Mouse (Mus musculus): ENCODE data around the gene Gm36028. TPM values are rescaled to one million over a fixed set of nuclear protein-coding genes. Genes with fewer than 3 reads are reported as not detected.
A peak's percentile ranks its signal among the peaks of the same experiment; 100 is the strongest.

Gene Gm36028
- polyA plus RNA-seq, 1 experiment from 2014 or later, result 1.0 TPM

- no peaks in the 10 kb centered on the region for H3K36me3 ChIP-seq (ENCODE audit: control insufficient read depth, insufficient read depth, low read length)
- peaks cover 29% of the 10 kb centered on the region for H3K4me1 ChIP-seq (ENCODE audit: control insufficient read depth, insufficient read depth, low read length)
- H3K27ac ChIP-seq (ENCODE audit: low read depth, low read length), result no peak overlapping the region
- no peak for ATAC-seq (replicated peaks; ENCODE audit: insufficient number of reproducible peaks, low FRiP score, low TSS enrichment)
- H3K9me3 ChIP-seq (replicated peaks; ENCODE audit: control insufficient read depth, low read length), result no peaks in the 10 kb centered on the region
- no peak overlapping the region for H3K4me3 ChIP-seq (ENCODE audit: low read depth, low read length)
- WGBS (ENCODE audit: insufficient replicate concordance), result 23% methylated on average over 5 of the region's 5 CpGs
- no peaks in the 10 kb centered on the region for H3K27me3 ChIP-seq (ENCODE audit: control insufficient read depth, insufficient read depth, low read length)
- no peak overlapping the region for H3K4me2 ChIP-seq
- no peak overlapping the region for H3K9ac ChIP-seq (ENCODE audit: low read depth, low read length)
These were observed 6.4 kb downstream of the Gm36028 start for GRCm38 (mm10) chr16:37854593-37854992.

- Histone ChIP-seq H3K27ac (ENCODE audit: low read depth, low read length) (peak overlapping the region; percentile 3; the same call in 1 of the 2 replicates), H3K4me1 (ENCODE audit: control insufficient read depth, insufficient read depth, low read length) (peaks cover 29% of the 10 kb centered on the region), H3K9ac (ENCODE audit: low read depth, low read length) (no peak overlapping the region), H3K9me3 (replicated peaks; ENCODE audit: control insufficient read depth, low read length) (no peaks in the 10 kb centered on the region), H3K27me3 (ENCODE audit: control insufficient read depth, insufficient read depth, low read length) (no peaks in the 10 kb centered on the region), H3K4me3 (ENCODE audit: low read depth, low read length) (no peak overlapping the region), H3K36me3 (ENCODE audit: control insufficient read depth, insufficient read depth, low read length) (no peaks in the 10 kb centered on the region), H3K4me2 (no peak overlapping the region)
- ATAC-seq (replicated peaks; ENCODE audit: insufficient number of reproducible peaks, low FRiP score, low TSS enrichment), result no peak
- 55% methylated on average over 14 of the region's 14 CpGs for WGBS (ENCODE audit: insufficient replicate concordance)
These were observed 6.9 kb downstream of the Gm36028 start for GRCm38 (mm10) chr16:37854054-37854453.

- 70% methylated on average over 9 of the region's 9 CpGs for WGBS (ENCODE audit: insufficient replicate concordance)
These were observed 7.7 kb downstream of the Gm36028 start for GRCm38 (mm10) chr16:37853279-37853678.

GRCm38 (mm10) chr16:37851366-37851765 lies 9.6 kb downstream of the Gm36028 start:
- H3K9me3 ChIP-seq (replicated peaks; ENCODE audit: control insufficient read depth, low read length), result no peaks in the 10 kb centered on the region
- peak overlapping the region; percentile 70 for H3K27ac ChIP-seq (ENCODE audit: low read depth, low read length)
- H3K9ac ChIP-seq (ENCODE audit: low read depth, low read length), result no peak overlapping the region
- H3K4me2 ChIP-seq, result no peak overlapping the region
- no peak overlapping the region for H3K4me3 ChIP-seq (ENCODE audit: low read depth, low read length)
- WGBS (ENCODE audit: insufficient replicate concordance), result 22% methylated on average over 5 of the region's 5 CpGs
- H3K4me1 ChIP-seq (ENCODE audit: control insufficient read depth, insufficient read depth, low read length), result peaks cover 36% of the 10 kb centered on the region
- H3K36me3 ChIP-seq (ENCODE audit: control insufficient read depth, insufficient read depth, low read length), result no peaks in the 10 kb centered on the region
- peak; percentile 69 for ATAC-seq (replicated peaks; ENCODE audit: insufficient number of reproducible peaks, low FRiP score, low TSS enrichment)
- no peaks in the 10 kb centered on the region for H3K27me3 ChIP-seq (ENCODE audit: control insufficient read depth, insufficient read depth, low read length)

More at GRCm38 (mm10) chr16:37853279-37853678, 7.7 kb downstream of the Gm36028 start:
- Histone ChIP-seq H3K36me3 (ENCODE audit: control insufficient read depth, insufficient read depth, low read length) (no peaks in the 10 kb centered on the region), H3K27ac (ENCODE audit: low read depth, low read length) (no peak overlapping the region), H3K4me2 (no peak overlapping the region), H3K4me1 (ENCODE audit: control insufficient read depth, insufficient read depth, low read length) (peaks cover 29% of the 10 kb centered on the region), H3K9ac (ENCODE audit: low read depth, low read length) (no peak overlapping the region), H3K27me3 (ENCODE audit: control insufficient read depth, insufficient read depth, low read length) (no peaks in the 10 kb centered on the region), H3K4me3 (ENCODE audit: low read depth, low read length) (no peak overlapping the region), H3K9me3 (replicated peaks; ENCODE audit: control insufficient read depth, low read length) (no peaks in the 10 kb centered on the region)
- ATAC-seq (replicated peaks; ENCODE audit: insufficient number of reproducible peaks, low FRiP score, low TSS enrichment), result no peak

- Histone ChIP-seq H3K36me3 (ENCODE audit: control insufficient read depth, insufficient read depth, low read length) (no peaks in the 10 kb centered on the region), H3K4me1 (ENCODE audit: control insufficient read depth, insufficient read depth, low read length) (peaks cover 30% of the 10 kb centered on the region), H3K9me3 (replicated peaks; ENCODE audit: control insufficient read depth, low read length) (no peaks in the 10 kb centered on the region), H3K9ac (ENCODE audit: low read depth, low read length) (no peak overlapping the region), H3K27ac (ENCODE audit: low read depth, low read length) (no peak overlapping the region), H3K27me3 (ENCODE audit: control insufficient read depth, insufficient read depth, low read length) (no peaks in the 10 kb centered on the region), H3K4me2 (no peak overlapping the region), H3K4me3 (ENCODE audit: low read depth, low read length) (no peak overlapping the region)
- ATAC-seq (replicated peaks; ENCODE audit: insufficient number of reproducible peaks, low FRiP score, low TSS enrichment), result no peak
- 76% methylated on average over 3 of the region's 3 CpGs for WGBS (ENCODE audit: insufficient replicate concordance)
These were observed 13.9 kb downstream of the Gm36028 start for GRCm38 (mm10) chr16:37847081-37847480.

GRCm38 (mm10) chr16:37845202-37845925 lies 15.6 kb downstream of the Gm36028 start:
- H3K4me2 ChIP-seq, result peak overlapping the region; percentile 30; the same call in 1 of the 2 replicates
- WGBS (ENCODE audit: insufficient replicate concordance), result 28% methylated on average over 7 of the region's 7 CpGs
- H3K9me3 ChIP-seq (replicated peaks; ENCODE audit: control insufficient read depth, low read length), result no peaks in the 10 kb centered on the region
- no peaks in the 10 kb centered on the region for H3K27me3 ChIP-seq (ENCODE audit: control insufficient read depth, insufficient read depth, low read length)
- no peak overlapping the region for H3K4me3 ChIP-seq (ENCODE audit: low read depth, low read length)
- H3K9ac ChIP-seq (ENCODE audit: low read depth, low read length), result no peak overlapping the region
- peak overlapping the region; percentile 42; the same call in 1 of the 2 replicates for H3K27ac ChIP-seq (ENCODE audit: low read depth, low read length)
- ATAC-seq (replicated peaks; ENCODE audit: insufficient number of reproducible peaks, low FRiP score, low TSS enrichment), result no peak
- H3K4me1 ChIP-seq (ENCODE audit: control insufficient read depth, insufficient read depth, low read length), result peaks cover 26% of the 10 kb centered on the region
- H3K36me3 ChIP-seq (ENCODE audit: control insufficient read depth, insufficient read depth, low read length), result no peaks in the 10 kb centered on the region

GRCm38 (mm10) chr16:37843740-37844139 lies 17.2 kb downstream of the Gm36028 start:
- Histone ChIP-seq H3K4me2 (no peak overlapping the region), H3K27ac (ENCODE audit: low read depth, low read length) (no peak overlapping the region), H3K27me3 (ENCODE audit: control insufficient read depth, insufficient read depth, low read length) (no peaks in the 10 kb centered on the region), H3K36me3 (ENCODE audit: control insufficient read depth, insufficient read depth, low read length) (no peaks in the 10 kb centered on the region), H3K9me3 (replicated peaks; ENCODE audit: control insufficient read depth, low read length) (no peaks in the 10 kb centered on the region), H3K4me1 (ENCODE audit: control insufficient read depth, insufficient read depth, low read length) (peaks cover 26% of the 10 kb centered on the region), H3K4me3 (ENCODE audit: low read depth, low read length) (no peak overlapping the region), H3K9ac (ENCODE audit: low read depth, low read length) (no peak overlapping the region)
- 74% methylated on average over 12 of the region's 12 CpGs for WGBS (ENCODE audit: insufficient replicate concordance)
- no peak for ATAC-seq (replicated peaks; ENCODE audit: insufficient number of reproducible peaks, low FRiP score, low TSS enrichment)

GRCm38 (mm10) chr16:37842439-37842838 lies 18.5 kb downstream of the Gm36028 start:
- H3K36me3 ChIP-seq (ENCODE audit: control insufficient read depth, insufficient read depth, low read length), result no peaks in the 10 kb centered on the region
- H3K9ac ChIP-seq (ENCODE audit: low read depth, low read length), result no peak overlapping the region
- no peaks in the 10 kb centered on the region for H3K27me3 ChIP-seq (ENCODE audit: control insufficient read depth, insufficient read depth, low read length)
- H3K4me3 ChIP-seq (ENCODE audit: low read depth, low read length), result no peak overlapping the region
- H3K27ac ChIP-seq (ENCODE audit: low read depth, low read length), result no peak overlapping the region
- H3K4me1 ChIP-seq (ENCODE audit: control insufficient read depth, insufficient read depth, low read length), result peaks cover 26% of the 10 kb centered on the region
- H3K4me2 ChIP-seq, result no peak overlapping the region
- H3K9me3 ChIP-seq (replicated peaks; ENCODE audit: control insufficient read depth, low read length), result no peaks in the 10 kb centered on the region
- 74% methylated on average over 2 of the region's 2 CpGs for WGBS (ENCODE audit: insufficient replicate concordance)
- ATAC-seq (replicated peaks; ENCODE audit: insufficient number of reproducible peaks, low FRiP score, low TSS enrichment), result no peak

GRCm38 (mm10) chr16:37837571-37837970 lies 23.4 kb downstream of the Gm36028 start:
- no peaks in the 10 kb centered on the region for H3K27me3 ChIP-seq (ENCODE audit: control insufficient read depth, insufficient read depth, low read length)
- no peak overlapping the region for H3K9ac ChIP-seq (ENCODE audit: low read depth, low read length)
- 74% methylated on average over 3 of the region's 3 CpGs for WGBS (ENCODE audit: insufficient replicate concordance)
- H3K9me3 ChIP-seq (replicated peaks; ENCODE audit: control insufficient read depth, low read length), result no peaks in the 10 kb centered on the region
- no peaks in the 10 kb centered on the region for H3K4me1 ChIP-seq (ENCODE audit: control insufficient read depth, insufficient read depth, low read length)
- no peak overlapping the region for H3K4me2 ChIP-seq
- no peak for ATAC-seq (replicated peaks; ENCODE audit: insufficient number of reproducible peaks, low FRiP score, low TSS enrichment)
- H3K4me3 ChIP-seq (ENCODE audit: low read depth, low read length), result no peak overlapping the region
- H3K27ac ChIP-seq (ENCODE audit: low read depth, low read length), result no peak overlapping the region
- peaks cover 23% of the 10 kb centered on the region for H3K36me3 ChIP-seq (ENCODE audit: control insufficient read depth, insufficient read depth, low read length)
